Mouse (Mus musculus): ENCODE data around the gene Calm5.

DNA sequence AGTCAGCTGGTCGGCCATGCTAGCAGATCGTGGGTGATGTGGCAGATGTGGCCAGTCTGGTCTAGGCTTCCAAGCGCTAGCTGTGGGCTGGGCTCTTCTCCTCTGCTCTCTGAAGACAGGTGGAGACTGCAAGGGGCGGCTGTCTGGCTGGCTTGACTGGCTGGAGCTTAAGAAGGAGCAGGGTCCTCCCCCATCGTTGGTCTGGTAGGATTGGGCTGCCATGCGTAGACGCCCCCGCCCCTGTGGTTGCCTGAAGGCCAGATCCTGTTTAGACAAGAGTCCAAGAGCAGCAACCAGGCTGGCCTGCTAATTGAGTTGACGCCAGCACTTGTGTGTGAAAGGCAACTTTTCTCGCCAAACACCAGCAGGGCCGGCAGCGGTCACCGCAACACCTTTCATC is 49.8 kb upstream of the Calm5 start, which contains the start of gene Calml3:
- TF ChIP-seq CTCF (IDR thresholded peaks at IDR 0.05; ENCODE audit: extremely low read depth, insufficient read depth, low read length) (no peak), POLR2A (IDR thresholded peaks at IDR 0.05; ENCODE audit: extremely low read depth, insufficient read depth, low read length) (no peak)
